Mouse (Mus musculus): ENCODE measurements at regions not wholly inside any gene's neighbourhood (a gene's known extent, or its start where the extent isn't known, plus 50 kb on each side); places are given as distances from the start of the nearest gene placed in this dataset.

DNA sequence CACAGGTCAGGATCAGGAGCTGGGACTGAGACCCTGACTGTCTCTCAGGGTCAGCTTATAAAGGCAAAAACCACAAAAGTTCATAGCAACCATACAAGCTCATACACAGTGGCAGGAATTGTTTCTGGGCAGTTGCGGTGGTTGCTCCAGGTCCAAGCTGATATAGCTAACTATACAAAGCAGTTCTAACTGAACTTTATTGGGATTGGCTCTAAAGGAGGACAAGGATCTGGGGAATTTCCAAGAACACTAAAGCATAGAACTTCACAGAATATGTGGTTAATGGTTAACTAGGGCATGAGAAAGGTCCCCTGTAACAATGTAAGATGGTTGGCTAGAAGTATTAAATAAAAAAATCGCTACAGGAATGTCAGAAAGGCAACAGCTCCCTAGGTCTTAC is 748.0 kb upstream of the Crim1 start:
- no peak for DNase-seq (ENCODE audit: low read depth, low spot score)

DNA sequence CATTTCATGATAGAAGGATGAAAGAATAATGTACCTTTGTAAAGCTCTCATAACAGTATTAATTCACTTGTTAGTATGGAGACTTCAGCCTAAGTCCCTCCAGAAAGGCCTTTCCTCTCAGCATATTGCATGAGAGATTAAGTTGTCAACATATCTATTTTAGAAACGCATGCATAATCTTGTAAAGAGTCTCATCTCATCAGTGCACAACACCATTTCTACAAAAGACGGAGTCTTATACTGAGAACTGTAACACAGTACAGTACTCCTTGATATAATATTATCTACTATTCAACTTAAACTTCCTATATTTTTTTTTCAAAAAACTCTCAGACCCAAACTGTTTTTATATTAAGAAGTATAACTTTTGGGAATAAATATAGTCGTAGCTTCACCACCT is 730.4 kb upstream of the Crim1 start:
- DNase-seq (ENCODE audit: low read depth, low spot score): no peak

DNA sequence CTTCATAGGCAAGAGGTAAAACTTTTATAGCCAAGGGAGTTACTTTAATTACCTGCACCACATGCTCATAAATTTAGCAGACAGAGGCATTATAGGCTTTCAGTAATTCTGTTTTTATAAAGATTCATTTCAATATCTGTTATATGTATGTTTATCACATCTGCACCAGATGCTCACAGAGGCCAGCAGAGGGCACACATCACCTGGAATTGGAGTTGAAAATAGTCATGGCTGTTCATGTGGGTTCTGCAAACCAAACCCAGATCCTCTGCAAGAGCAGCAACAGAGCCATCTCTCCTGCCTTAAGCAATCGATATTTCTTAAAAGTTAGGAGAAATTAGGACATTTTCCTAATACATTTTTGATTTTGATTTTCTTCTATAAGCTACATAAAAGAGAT is 729.9 kb upstream of the Crim1 start:
- peak; percentile 24 for DNase-seq (ENCODE audit: low read depth, low spot score)

DNA sequence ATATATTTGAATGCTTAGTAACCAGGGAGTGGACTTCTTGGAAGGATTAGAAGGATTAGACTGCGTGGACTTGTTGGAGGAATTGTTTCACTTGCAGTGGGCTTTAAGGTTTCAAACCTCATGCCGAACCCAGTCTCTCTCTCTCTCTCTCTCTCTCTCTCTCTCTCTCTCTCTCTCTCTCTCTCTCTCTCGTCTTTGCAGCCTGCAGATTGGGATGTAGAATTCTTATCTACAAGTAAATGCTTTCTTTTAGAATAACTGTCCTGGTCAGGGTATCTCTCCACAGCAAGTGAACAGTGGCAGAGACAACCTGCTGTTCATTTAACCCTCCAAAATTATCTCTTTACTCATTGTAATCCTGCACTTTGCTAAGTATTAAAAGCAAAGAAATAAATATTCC is 728.1 kb upstream of the Crim1 start:
- DNase-seq (ENCODE audit: low read depth, low spot score): no peak
